Mouse (Mus musculus) cerebellum, adult 11 months (tissue): ENCODE data around the gene 4933428G20Rik.

Experiments
- DNase-seq: peaks from one replicate; pipeline ENCODE4 v3.0.0; 2022

4933428G20Rik gene

GRCm38 (mm10) chr11:97502846-97503245 is 2.7 kb upstream of the 4933428G20Rik start:
- no peak for DNase-seq

- DNase-seq = no peak
These were observed 2.2 kb upstream of the 4933428G20Rik start for GRCm38 (mm10) chr11:97502383-97502782.

- DNase-seq = no peak
These were observed 744 bp upstream of the 4933428G20Rik start for GRCm38 (mm10) chr11:97500720-97501448.

GRCm38 (mm10) chr11:97497543-97497942 is 2.6 kb downstream of the 4933428G20Rik start:
- no peak for DNase-seq

GRCm38 (mm10) chr11:97492836-97493235 is 7.3 kb downstream of the 4933428G20Rik start:
- DNase-seq = no peak

- no peak for DNase-seq
These were observed 8.5 kb downstream of the 4933428G20Rik start for GRCm38 (mm10) chr11:97491640-97492039.

- peak; percentile 73 for DNase-seq
These were observed 10.4 kb downstream of the 4933428G20Rik start for GRCm38 (mm10) chr11:97489589-97490324.

- no peak for DNase-seq
These were observed 12.5 kb downstream of the 4933428G20Rik start for GRCm38 (mm10) chr11:97487656-97488055.

- DNase-seq = no peak
These were observed 14.5 kb downstream of the 4933428G20Rik start for GRCm38 (mm10) chr11:97485661-97486060.

GRCm38 (mm10) chr11:97479824-97480223 is 20.3 kb downstream of the 4933428G20Rik start:
- DNase-seq = no peak

GRCm38 (mm10) chr11:97479085-97479484 is 21.1 kb downstream of the 4933428G20Rik start:
- DNase-seq = no peak

GRCm38 (mm10) chr11:97478345-97478744 is 21.8 kb downstream of the 4933428G20Rik start:
- no peak for DNase-seq

- no peak for DNase-seq
These were observed 22.7 kb downstream of the 4933428G20Rik start for GRCm38 (mm10) chr11:97477431-97477830.

- DNase-seq = peak; percentile 70
These were observed 23.6 kb downstream of the 4933428G20Rik start for GRCm38 (mm10) chr11:97476334-97477095.

GRCm38 (mm10) chr11:97471276-97471675 is 28.9 kb downstream of the 4933428G20Rik start:
- no peak for DNase-seq

- no peak for DNase-seq
These were observed 30.3 kb downstream of the 4933428G20Rik start for GRCm38 (mm10) chr11:97469828-97470227.

GRCm38 (mm10) chr11:97468639-97469287 is 31.4 kb downstream of the 4933428G20Rik start:
- DNase-seq = peak; percentile 86

- peak; percentile 90 for DNase-seq
These were observed 33.5 kb downstream of the 4933428G20Rik start for GRCm38 (mm10) chr11:97466444-97467160.

- no peak for DNase-seq
These were observed 34.2 kb downstream of the 4933428G20Rik start for GRCm38 (mm10) chr11:97465957-97466356.

- DNase-seq = no peak
These were observed 36.1 kb downstream of the 4933428G20Rik start for GRCm38 (mm10) chr11:97463991-97464390.

- no peak for DNase-seq
These were observed 37.0 kb downstream of the 4933428G20Rik start for GRCm38 (mm10) chr11:97463166-97463565.

GRCm38 (mm10) chr11:97462538-97462937 is 37.6 kb downstream of the 4933428G20Rik start:
- no peak for DNase-seq
